Mouse (Mus musculus): ENCODE data around the gene Fmo4. TPM values are rescaled to one million over a fixed set of nuclear protein-coding genes. Genes with fewer than 3 reads are reported as not detected.

The Fmo4 gene
- total and polyA plus RNA-seq, 2 experiments: 8.1 to 16.2 TPM

DNA sequence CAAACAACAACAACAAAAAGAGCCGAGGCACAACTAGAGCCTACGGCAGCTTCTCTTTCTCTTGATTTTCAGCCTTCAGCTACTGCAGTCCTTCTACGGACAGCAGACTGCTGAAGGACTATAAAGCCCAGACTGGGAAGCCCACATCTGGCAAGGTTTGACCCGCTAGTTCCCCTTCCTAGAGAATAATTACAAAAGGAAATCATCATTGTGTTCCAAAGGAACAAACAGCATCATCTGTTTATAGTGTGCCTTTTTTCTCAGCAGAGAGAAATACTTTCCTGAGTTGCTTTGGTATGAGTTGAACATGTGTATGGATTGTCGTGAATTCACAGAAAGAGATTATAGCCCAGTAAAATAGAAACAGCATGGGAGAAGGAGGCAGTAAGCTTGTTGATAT, 20.6 kb upstream of the Fmo4 start:
- no peak for TF ChIP-seq CTCF (IDR thresholded peaks at IDR 0.05; ENCODE audit: low read depth, low read length)
- TF ChIP-seq POLR2A (IDR thresholded peaks at IDR 0.05; ENCODE audit: extremely low read depth, insufficient read depth, low read length): no peak
- Histone ChIP-seq H3K79me2 (ENCODE audit: control insufficient read depth, insufficient read depth, low read length) (no peaks in the 10 kb centered on the region), H3K4me3 (ENCODE audit: insufficient read depth, low read depth, low read length) (no peak overlapping the region), H3K4me1 (ENCODE audit: control insufficient read depth, insufficient read depth, low read length) (peaks cover 2% of the 10 kb centered on the region; the same call in 1 of the 2 replicates), H3K9ac (ENCODE audit: low read depth, low read length) (no peak overlapping the region), H3K27ac (replicated peaks; ENCODE audit: insufficient read depth, low read depth, low read length) (no peak overlapping the region), H3K36me3 (ENCODE audit: control insufficient read depth, insufficient read depth, low read length) (peaks cover 71% of the 10 kb centered on the region), H3K27me3 (ENCODE audit: control insufficient read depth, insufficient read depth, low read length) (no peaks in the 10 kb centered on the region)
- 96% methylated on average over 5 of the region's 5 CpGs for WGBS
- no peak for DNase-seq (ENCODE audit: extremely low read depth, low read depth, low spot score)

DNA sequence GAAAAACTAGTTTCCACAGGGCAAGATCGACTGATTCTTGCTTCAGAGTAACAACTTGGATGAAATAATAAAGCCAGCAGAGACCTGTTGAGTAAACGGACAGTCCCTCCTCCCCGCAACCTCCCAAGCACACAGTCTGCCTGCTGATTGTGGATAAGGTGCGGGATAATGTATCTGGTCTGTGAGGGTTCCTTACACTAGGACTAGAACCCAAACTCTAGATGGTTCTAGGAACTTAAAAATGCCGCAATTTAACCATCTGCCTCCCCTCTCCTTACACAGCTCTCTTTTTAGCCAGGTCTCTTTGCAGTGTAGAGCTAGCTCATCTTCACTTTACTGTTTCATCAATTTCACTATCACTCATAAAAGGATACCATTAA, 18.8 kb upstream of the Fmo4 start:
- WGBS: 85% methylated on average over 5 of the region's 5 CpGs
- H3K4me3 ChIP-seq (ENCODE audit: insufficient read depth, low read depth, low read length): no peak overlapping the region
- peaks cover 56% of the 10 kb centered on the region for H3K36me3 ChIP-seq (ENCODE audit: control insufficient read depth, insufficient read depth, low read length)
- no peak for DNase-seq (ENCODE audit: extremely low read depth, low read depth, low spot score)
- H3K4me1 ChIP-seq (ENCODE audit: control insufficient read depth, insufficient read depth, low read length): no peaks in the 10 kb centered on the region
- no peak overlapping the region for H3K27ac ChIP-seq (replicated peaks; ENCODE audit: insufficient read depth, low read depth, low read length)
- no peak overlapping the region for H3K9ac ChIP-seq (ENCODE audit: low read depth, low read length)
- H3K79me2 ChIP-seq (ENCODE audit: control insufficient read depth, insufficient read depth, low read length): no peaks in the 10 kb centered on the region
- TF ChIP-seq CTCF (IDR thresholded peaks at IDR 0.05; ENCODE audit: low read depth, low read length) (no peak), POLR2A (IDR thresholded peaks at IDR 0.05; ENCODE audit: extremely low read depth, insufficient read depth, low read length) (no peak)
- H3K27me3 ChIP-seq (ENCODE audit: control insufficient read depth, insufficient read depth, low read length): no peaks in the 10 kb centered on the region

DNA sequence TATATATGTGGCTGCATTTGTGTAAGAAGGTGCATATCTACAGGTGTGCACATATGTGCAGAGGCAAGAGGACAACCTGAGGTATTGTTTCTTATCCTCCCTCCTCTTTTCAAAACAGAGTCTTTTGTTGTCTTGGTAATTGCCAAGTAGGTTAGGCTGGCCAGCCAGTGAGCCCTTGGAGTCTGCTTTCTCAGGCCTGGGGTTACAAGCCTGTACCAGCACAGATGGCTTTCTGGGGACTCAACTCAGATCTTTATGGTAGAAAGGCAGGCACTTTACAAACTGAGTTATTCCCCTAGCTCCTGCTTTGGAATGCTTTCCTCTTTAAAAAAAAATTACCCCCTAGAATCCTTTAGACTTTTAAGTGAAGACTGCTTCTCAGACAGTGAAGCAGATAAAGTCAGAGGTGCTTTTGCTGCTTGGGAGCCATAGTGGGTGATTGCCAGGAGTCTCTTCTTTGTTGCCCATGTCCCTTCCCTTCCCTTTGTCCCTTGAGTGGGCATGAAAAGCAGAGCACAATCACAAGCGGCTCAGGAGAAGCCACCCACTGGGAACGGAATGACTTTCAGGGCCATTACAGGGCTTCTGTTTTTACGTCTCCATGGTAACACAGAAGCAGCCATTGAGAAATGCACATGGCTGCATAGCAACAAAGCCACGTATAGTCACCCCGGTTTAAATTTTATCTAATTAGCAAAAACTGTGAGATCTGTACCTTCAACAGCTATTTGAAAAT, 18.2 kb upstream of the Fmo4 start:
- Histone ChIP-seq H3K27me3 (ENCODE audit: control insufficient read depth, insufficient read depth, low read length) (no peaks in the 10 kb centered on the region), H3K4me1 (ENCODE audit: control insufficient read depth, insufficient read depth, low read length) (no peaks in the 10 kb centered on the region), H3K4me3 (ENCODE audit: insufficient read depth, low read depth, low read length) (no peak overlapping the region), H3K9ac (ENCODE audit: low read depth, low read length) (no peak overlapping the region), H3K36me3 (ENCODE audit: control insufficient read depth, insufficient read depth, low read length) (peaks cover 56% of the 10 kb centered on the region), H3K79me2 (ENCODE audit: control insufficient read depth, insufficient read depth, low read length) (no peaks in the 10 kb centered on the region), H3K27ac (replicated peaks; ENCODE audit: insufficient read depth, low read depth, low read length) (no peak overlapping the region)
- WGBS: 70% methylated on average over 5 of the region's 5 CpGs
- DNase-seq (ENCODE audit: extremely low read depth, low read depth, low spot score): no peak
- TF ChIP-seq POLR2A (IDR thresholded peaks at IDR 0.05; ENCODE audit: extremely low read depth, insufficient read depth, low read length) (no peak), CTCF (IDR thresholded peaks at IDR 0.05; ENCODE audit: low read depth, low read length) (no peak)

DNA sequence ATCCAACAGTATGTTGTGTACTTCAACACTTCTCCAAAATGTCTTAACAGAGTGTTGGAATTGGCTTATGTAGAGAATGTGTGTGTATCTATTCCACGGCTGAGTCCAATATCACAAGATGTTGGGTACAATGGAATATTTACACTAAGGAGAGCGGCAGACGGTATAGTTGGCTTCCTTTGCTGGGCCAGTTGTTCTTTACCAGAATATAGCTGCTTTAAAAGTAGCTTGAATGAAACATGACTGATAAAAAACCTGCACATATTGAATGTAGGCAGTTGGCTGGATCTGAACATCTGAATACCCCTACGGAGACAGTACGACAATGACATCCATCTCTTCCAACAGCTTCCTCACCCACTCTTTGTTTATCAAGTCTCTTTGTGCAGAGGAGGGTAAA, 5.5 kb upstream of the Fmo4 start:
- Histone ChIP-seq H3K27me3 (ENCODE audit: control insufficient read depth, insufficient read depth, low read length) (no peaks in the 10 kb centered on the region), H3K27ac (replicated peaks; ENCODE audit: insufficient read depth, low read depth, low read length) (no peak overlapping the region), H3K9ac (ENCODE audit: low read depth, low read length) (no peak overlapping the region), H3K79me2 (ENCODE audit: control insufficient read depth, insufficient read depth, low read length) (no peaks in the 10 kb centered on the region), H3K36me3 (ENCODE audit: control insufficient read depth, insufficient read depth, low read length) (no peaks in the 10 kb centered on the region), H3K4me1 (ENCODE audit: control insufficient read depth, insufficient read depth, low read length) (peaks cover 5% of the 10 kb centered on the region; the same call in 1 of the 2 replicates), H3K4me3 (ENCODE audit: insufficient read depth, low read depth, low read length) (no peak overlapping the region)
- DNase-seq (ENCODE audit: extremely low read depth, low read depth, low spot score): no peak
- TF ChIP-seq POLR2A (IDR thresholded peaks at IDR 0.05; ENCODE audit: extremely low read depth, insufficient read depth, low read length): no peak
- TF ChIP-seq CTCF (IDR thresholded peaks at IDR 0.05; ENCODE audit: low read depth, low read length): no peak
- 97% methylated on average over 5 of the region's 5 CpGs for WGBS

DNA sequence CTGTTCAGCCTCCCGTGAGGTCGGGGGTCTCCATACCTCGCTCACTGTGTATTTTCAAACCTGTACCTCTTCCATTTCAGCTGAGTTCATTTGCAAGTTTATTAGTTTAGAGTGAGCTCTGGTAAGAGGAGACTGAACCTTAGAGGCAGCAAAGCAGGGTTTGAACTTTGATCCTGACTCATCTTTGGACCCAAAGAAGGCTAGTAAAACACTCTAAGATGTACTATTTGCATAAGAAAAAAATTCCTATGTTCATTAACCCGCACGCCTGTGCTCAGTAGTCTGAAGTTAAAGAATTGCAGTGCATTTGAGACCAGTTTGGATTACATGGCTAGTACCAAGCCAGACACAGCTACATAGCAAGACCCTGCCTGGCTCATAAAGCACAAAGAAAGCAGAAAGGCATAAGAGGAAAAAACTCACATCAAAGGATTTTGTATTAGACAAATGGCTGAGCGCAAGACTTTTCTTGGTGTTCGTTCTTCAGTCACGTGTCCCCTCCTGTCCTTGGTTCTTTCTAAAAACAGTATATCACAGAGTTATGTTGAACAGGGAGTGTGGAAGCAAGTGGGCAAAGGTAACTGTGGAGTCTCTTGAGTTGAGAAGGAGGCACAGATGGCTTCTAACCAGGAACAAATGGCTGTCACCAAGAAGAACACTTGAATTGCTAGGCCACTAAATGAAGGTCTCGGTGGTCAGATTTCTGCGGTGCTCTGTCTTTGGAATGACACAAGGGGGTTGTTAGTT, 1.8 kb upstream of the Fmo4 start:
- H3K9ac ChIP-seq (ENCODE audit: low read depth, low read length): no peak overlapping the region

DNA sequence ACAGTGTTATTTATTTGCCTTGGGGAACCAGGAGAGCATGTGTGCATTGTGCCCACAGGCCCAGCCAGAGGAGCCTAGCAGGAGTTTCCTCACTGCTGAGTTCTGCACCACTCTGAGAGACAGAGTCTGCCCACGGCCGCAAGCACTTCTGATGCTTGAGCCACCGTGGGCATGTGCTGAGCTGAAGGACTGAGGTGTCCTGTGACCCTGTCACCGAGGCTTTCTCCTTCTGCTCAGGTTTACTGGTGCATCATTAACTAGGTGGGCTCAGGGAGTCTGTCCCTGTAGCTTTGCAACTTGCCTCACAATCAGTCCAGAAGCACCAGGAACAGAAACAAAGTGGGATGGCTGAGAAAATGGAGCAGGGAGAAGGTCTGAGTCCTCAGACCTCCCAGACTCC, 1.2 kb upstream of the Fmo4 start:
- WGBS: 57% methylated on average over 4 of the region's 4 CpGs
- H3K36me3 ChIP-seq (ENCODE audit: control insufficient read depth, insufficient read depth, low read length): peaks cover 4% of the 10 kb centered on the region; the same call in 1 of the 2 replicates
- TF ChIP-seq POLR2A (IDR thresholded peaks at IDR 0.05; ENCODE audit: extremely low read depth, insufficient read depth, low read length): no peak
- TF ChIP-seq CTCF (IDR thresholded peaks at IDR 0.05; ENCODE audit: low read depth, low read length): no peak
- no peaks in the 10 kb centered on the region for H3K79me2 ChIP-seq (ENCODE audit: control insufficient read depth, insufficient read depth, low read length)
- H3K4me3 ChIP-seq (ENCODE audit: insufficient read depth, low read depth, low read length): no peak overlapping the region
- no peak overlapping the region for H3K9ac ChIP-seq (ENCODE audit: low read depth, low read length)
- no peak for DNase-seq (ENCODE audit: extremely low read depth, low read depth, low spot score)
- H3K4me1 ChIP-seq (ENCODE audit: control insufficient read depth, insufficient read depth, low read length): peaks cover 11% of the 10 kb centered on the region; the same call in 1 of the 2 replicates
- no peak overlapping the region for H3K27ac ChIP-seq (replicated peaks; ENCODE audit: insufficient read depth, low read depth, low read length)
- no peaks in the 10 kb centered on the region for H3K27me3 ChIP-seq (ENCODE audit: control insufficient read depth, insufficient read depth, low read length)

More for the DNA sequence above, 1.8 kb upstream of the Fmo4 start:
- Histone ChIP-seq H3K79me2 (ENCODE audit: control insufficient read depth, insufficient read depth, low read length) (no peaks in the 10 kb centered on the region), H3K4me3 (ENCODE audit: insufficient read depth, low read depth, low read length) (no peak overlapping the region), H3K27me3 (ENCODE audit: control insufficient read depth, insufficient read depth, low read length) (no peaks in the 10 kb centered on the region), H3K4me1 (ENCODE audit: control insufficient read depth, insufficient read depth, low read length) (peaks cover 11% of the 10 kb centered on the region; the same call in 1 of the 2 replicates), H3K27ac (replicated peaks; ENCODE audit: insufficient read depth, low read depth, low read length) (no peak overlapping the region), H3K36me3 (ENCODE audit: control insufficient read depth, insufficient read depth, low read length) (no peaks in the 10 kb centered on the region)
- 70% methylated on average over 10 of the region's 10 CpGs for WGBS
- TF ChIP-seq CTCF (IDR thresholded peaks at IDR 0.05; ENCODE audit: low read depth, low read length): no peak
- DNase-seq (ENCODE audit: extremely low read depth, low read depth, low spot score): peak; percentile 56

Measured in liver, adult 2 months (tissue).